ENCODE assay signal across 10 mouse cellular contexts in genomic region chr14:47395462-47396026, GRCm38 (mm10). TPM values are rescaled to one million over a fixed set of nuclear protein-coding genes. Genes with fewer than 3 reads are reported as not detected.
DNase-seq lines count a peak whose midpoint lies in the region; ATAC-seq lines count a peak whose summit lies in the region.
"Had no signal": no experiment of that assay in that cellular context is flagged by ENCODE, and none has a peak within 500 bp of the region (broad histone marks: within the 10 kb centered on the region; RNA-seq: fewer than 3 reads in every experiment).

No protein-coding gene starts in this region.

- 0 out of 2 replicates have a peak, but pooled peaks cover 9% of the 10 kb centered on the region for H3K4me1 ChIP-seq in neural tube, embryonic 13.5 days (replicated peaks)
- no peaks in the 10 kb centered on the region for H3K4me1 ChIP-seq in kidney, embryonic 14.5 days (ENCODE audit: control insufficient read depth, insufficient read depth, low read length)
- H3K4me1 ChIP-seq: liver, embryonic 13.5 days had no signal

- WGBS in neural tube, embryonic 13.5 days, result 45% methylated on average over 15 of the region's 15 CpGs
- 82% methylated on average over 15 of the region's 15 CpGs for WGBS in kidney, embryonic 14.5 days

- H3K4me2 ChIP-seq in neural tube, embryonic 13.5 days, result 0 out of 2 replicates have a peak overlapping the region, but pooled peaks have one; percentile 3
- H3K4me2 ChIP-seq in kidney, embryonic 14.5 days (replicated peaks; ENCODE audit: low read depth, low read length), result no peak overlapping the region
- H3K4me2 ChIP-seq: liver, embryonic 13.5 days had no signal

- H3K9me3 ChIP-seq in neural tube, embryonic 13.5 days, result no peaks in the 10 kb centered on the region
- no peaks in the 10 kb centered on the region for H3K9me3 ChIP-seq in kidney, embryonic 14.5 days (ENCODE audit: control insufficient read depth, low read length)
- H3K9me3 ChIP-seq: liver, embryonic 13.5 days had no signal

- H3K4me3 ChIP-seq in neural tube, embryonic 13.5 days, result no peak overlapping the region
- H3K4me3 ChIP-seq in kidney, embryonic 14.5 days (ENCODE audit: low read length), result no peak overlapping the region
- H3K4me3 ChIP-seq: liver, embryonic 13.5 days; myocyte had no signal

- H3K36me3 ChIP-seq in neural tube, embryonic 13.5 days, result peaks cover 28% of the 10 kb centered on the region
- H3K36me3 ChIP-seq in kidney, embryonic 14.5 days (ENCODE audit: control insufficient read depth, insufficient read depth, low read length), result peaks cover 92% of the 10 kb centered on the region

- no peaks in the 10 kb centered on the region for H3K27me3 ChIP-seq in neural tube, embryonic 13.5 days
- H3K27me3 ChIP-seq in kidney, embryonic 14.5 days (ENCODE audit: control insufficient read depth, insufficient read depth, low read length), result no peaks in the 10 kb centered on the region
- H3K27me3 ChIP-seq: liver, embryonic 13.5 days had no signal

- H3K27ac ChIP-seq in neural tube, embryonic 13.5 days (replicated peaks), result no peak overlapping the region; the same call in 1 of the 2 replicates
- H3K27ac ChIP-seq in kidney, embryonic 14.5 days (ENCODE audit: low read depth, low read length), result no peak overlapping the region
- H3K27ac ChIP-seq: liver, embryonic 13.5 days had no signal

- DNase-seq in frontal cortex, postnatal 36 days (ENCODE audit: low spot score in 2 of 2), result no peak
- peak; percentile 30 to 46 for DNase-seq in urinary bladder, adult 18-20 months (ENCODE audit: low spot score in 2 of 2)
- no peak for DNase-seq in urinary bladder, adult 2 months (ENCODE audit: low spot score)
- no peak for DNase-seq in gastrocnemius, postnatal 25 days
- DNase-seq: liver, embryonic 13.5 days had no signal

- peak; percentile 74 for ATAC-seq in frontal cortex, adult (ENCODE audit: low TSS enrichment)
- ATAC-seq in neural tube, embryonic 13.5 days (ENCODE audit: low read depth), result 0 out of 2 replicates have a peak, but pooled peaks have one; percentile 32
- ATAC-seq in granulocyte monocyte progenitor cell, adult 5-6 weeks (replicated peaks; ENCODE audit: poor library complexity, severe bottlenecking), result no peak
- no peak for ATAC-seq in kidney, embryonic 14.5 days (ENCODE audit: low FRiP score, low TSS enrichment)

- no peak overlapping the region for H3K9ac ChIP-seq in neural tube, embryonic 13.5 days
- no peak overlapping the region for H3K9ac ChIP-seq in kidney, embryonic 14.5 days (ENCODE audit: low read depth, low read length)
- H3K9ac ChIP-seq: liver, embryonic 13.5 days had no signal

RNA-seq across cellular contexts. Expression of gene Dlgap5, which starts 22.7 kb away (rescaled TPM):
- 2.4 and 2.8 TPM in 2 replicates for polyA plus RNA-seq in urinary bladder, adult 2 months (2012; rRNA removed)
- 9.1 and 12.2 TPM in 2 replicates for polyA plus RNA-seq in neural tube, embryonic 13.5 days (2015; fragmentation: Nextera tagmentation; extraction: Ambion mirVana)
- 22.0 and 42.3 TPM in 2 replicates for total RNA-seq in granulocyte monocyte progenitor cell, adult 5-6 weeks (2014; fragmentation: Nextera tagmentation)
- 71.8 and 72.0 TPM in 2 replicates for total RNA-seq in granulocyte monocyte progenitor cell, adult 5-6 weeks (2017)
- total RNA-seq in gastrocnemius, postnatal 25 days (2021), result under 1 TPM; 0.33 to 0.59 TPM
- polyA plus RNA-seq in kidney, embryonic 14.5 days (2014; fragmentation: Nextera tagmentation; extraction: Ambion mirVana), result 46.8 and 63.8 TPM in 2 replicates

RNA-seq across cellular contexts. Expression of gene Lgals3, which starts 28.0 kb away (rescaled TPM):
- polyA plus RNA-seq in urinary bladder, adult 2 months (2012; rRNA removed), result 252 and 279 TPM in 2 replicates
- polyA plus RNA-seq in neural tube, embryonic 13.5 days (2015; fragmentation: Nextera tagmentation; extraction: Ambion mirVana), result 2.0 TPM in 2 replicates
- total RNA-seq in granulocyte monocyte progenitor cell, adult 5-6 weeks (2014; fragmentation: Nextera tagmentation), result 5.3 and 11.2 TPM in 2 replicates
- 9.5 and 10.8 TPM in 2 replicates for total RNA-seq in granulocyte monocyte progenitor cell, adult 5-6 weeks (2017)
- total RNA-seq in gastrocnemius, postnatal 25 days (2021), result 1 to 10 TPM; 1.8 to 5.1 TPM
- polyA plus RNA-seq in kidney, embryonic 14.5 days (2014; fragmentation: Nextera tagmentation; extraction: Ambion mirVana), result 11.2 and 12.0 TPM in 2 replicates

RNA-seq across cellular contexts. Expression of gene Fbxo34, which starts 54.7 kb away (rescaled TPM):
- polyA plus RNA-seq in urinary bladder, adult 2 months (2012; rRNA removed), result 14.4 and 16.0 TPM in 2 replicates
- 23.6 and 24.0 TPM in 2 replicates for polyA plus RNA-seq in neural tube, embryonic 13.5 days (2015; fragmentation: Nextera tagmentation; extraction: Ambion mirVana)
- total RNA-seq in granulocyte monocyte progenitor cell, adult 5-6 weeks (2014; fragmentation: Nextera tagmentation), result 10.7 and 13.2 TPM in 2 replicates
- total RNA-seq in granulocyte monocyte progenitor cell, adult 5-6 weeks (2017), result 27.4 and 32.9 TPM in 2 replicates
- 10 to 100 TPM in 1 of 2 experiments, 1 to 10 TPM in 1; 10.0 to 11.1 TPM for total RNA-seq in gastrocnemius, postnatal 25 days (2021)
- 13.8 and 25.8 TPM in 2 replicates for polyA plus RNA-seq in kidney, embryonic 14.5 days (2014; fragmentation: Nextera tagmentation; extraction: Ambion mirVana)

Comparison
In these comparisons a context has a peak if more than half of its experiments do, and no peak if none do; other contexts are left out.
1. DNase-seq: peak in urinary bladder, adult 18-20 months (2 of 2); none in frontal cortex, postnatal 36 days (0 of 2), urinary bladder, adult 2 months (single experiment) and gastrocnemius, postnatal 25 days (single experiment).
2. ATAC-seq: peak in frontal cortex, adult (single experiment) and neural tube, embryonic 13.5 days (single experiment); none in granulocyte monocyte progenitor cell, adult 5-6 weeks (single experiment) and kidney, embryonic 14.5 days (single experiment).
3. RNA of gene Lgals3, which starts 28.0 kb away (polyA plus RNA-seq): 252 to 279 TPM in urinary bladder, adult 2 months; 11.2 to 12.0 TPM in kidney, embryonic 14.5 days and 2.0 TPM in neural tube, embryonic 13.5 days; every median in the first group is over 10 times any median in the second.